Mouse (Mus musculus) adrenal gland (tissue): ENCODE results near the gene Morn1.
"Not testable (repeated sequence)": the region's sequence is repeated elsewhere in the genome, so short reads cannot be mapped to it uniquely, and the experiment has no call there.

Experiments used
- intact Hi-C: fragments of 180-260 bp; cut with DNase I; formaldehyde crosslinking; loops from one replicate; pipeline ENCODE4 v1.15.1; 2025

Gene Morn1

GRCm38 (mm10) chr4:155075813-155076212, 10.6 kb upstream of the Morn1 start:
- intact Hi-C loops: no loop called here

GRCm38 (mm10) chr4:155076677-155077076, 9.7 kb upstream of the Morn1 start:
- intact Hi-C loops: no loop called here

GRCm38 (mm10) chr4:155078808-155079207, 7.6 kb upstream of the Morn1 start:
- intact Hi-C loops: not testable (repeated sequence)

GRCm38 (mm10) chr4:155079666-155080065, 6.7 kb upstream of the Morn1 start:
- intact Hi-C loops: no loop called here

- intact Hi-C loops: no loop called here
These were observed 2.8 kb upstream of the Morn1 start for GRCm38 (mm10) chr4:155083553-155083952.

- intact Hi-C loops: no loop called here
These were observed 2.0 kb upstream of the Morn1 start for GRCm38 (mm10) chr4:155084351-155084750.

- intact Hi-C loops: no loop called here
These were observed 920 bp upstream of the Morn1 start for GRCm38 (mm10) chr4:155085206-155086107.

GRCm38 (mm10) chr4:155089241-155089640, 2.9 kb downstream of the Morn1 start:
- intact Hi-C loops: no loop called here

- intact Hi-C loops: no loop called here
These were observed 3.8 kb downstream of the Morn1 start for GRCm38 (mm10) chr4:155090147-155090546.

GRCm38 (mm10) chr4:155090688-155091449, 4.5 kb downstream of the Morn1 start:
- intact Hi-C loops: no loop called here

GRCm38 (mm10) chr4:155092718-155093430, 6.5 kb downstream of the Morn1 start:
- intact Hi-C loops: no loop called here

- intact Hi-C loops: loop anchor here (2.0 kb wide), 1 partner anchor 215 kb away; no protein-coding TSS in a partner anchor
These were observed 7.2 kb downstream of the Morn1 start for GRCm38 (mm10) chr4:155093431-155094149.

GRCm38 (mm10) chr4:155094565-155094964, 8.2 kb downstream of the Morn1 start:
- intact Hi-C loops: loop anchor here (2.0 kb wide), 1 partner anchor 214 kb away; no protein-coding TSS in a partner anchor

GRCm38 (mm10) chr4:155095238-155095900, 9.0 kb downstream of the Morn1 start:
- intact Hi-C loops: loop anchor here (1.0 to 2.0 kb wide), 2 partner anchors 154 to 213 kb away; partner anchors contain the start of gene Faap20

- intact Hi-C loops: loop anchor here (1.0 to 2.0 kb wide), 2 partner anchors 153 to 213 kb away; partner anchors contain the start of gene Faap20
These were observed 9.6 kb downstream of the Morn1 start for GRCm38 (mm10) chr4:155095967-155096366.

- intact Hi-C loops: no loop called here
These were observed 11.1 kb downstream of the Morn1 start for GRCm38 (mm10) chr4:155097452-155097851.

GRCm38 (mm10) chr4:155098572-155098971, 12.2 kb downstream of the Morn1 start:
- intact Hi-C loops: no loop called here

- intact Hi-C loops: no loop called here
These were observed 21.5 kb downstream of the Morn1 start for GRCm38 (mm10) chr4:155107886-155108285.

GRCm38 (mm10) chr4:155109471-155109870, 23.1 kb downstream of the Morn1 start:
- intact Hi-C loops: no loop called here
